Mouse (Mus musculus): ENCODE results near the gene Lin9. TPM values are rescaled to one million over a fixed set of nuclear protein-coding genes. Genes with fewer than 3 reads are reported as not detected.

The Lin9 gene
- polyA plus RNA-seq, 1 experiment from 2014 or later: 9.8 TPM

Other genes starting within 250 kb of the Lin9 start
- gene Stum, start 157.6 kb upstream of the Lin9 start, polyA plus RNA-seq (2015; fragmentation: Nextera tagmentation; extraction: Ambion mirVana): 0.06 and 0.10 TPM in 2 replicates
- gene Parp1, start 72.2 kb upstream of the Lin9 start, polyA plus RNA-seq (2015; fragmentation: Nextera tagmentation; extraction: Ambion mirVana): 54.5 and 62.7 TPM in 2 replicates
- gene Mixl1, start 55.9 kb downstream of the Lin9 start, polyA plus RNA-seq (2015; fragmentation: Nextera tagmentation; extraction: Ambion mirVana): 0.23 and 0.33 TPM in 2 replicates
- gene Acbd3, start 84.9 kb downstream of the Lin9 start, polyA plus RNA-seq (2015; fragmentation: Nextera tagmentation; extraction: Ambion mirVana): 7.6 and 8.3 TPM in 2 replicates
- 2,115 and 2,296 TPM in 2 replicates for gene H3f3a, start 172.8 kb downstream of the Lin9 start, polyA plus RNA-seq (2015; fragmentation: Nextera tagmentation; extraction: Ambion mirVana)
- gene Sde2, start 210.0 kb downstream of the Lin9 start, polyA plus RNA-seq (2015; fragmentation: Nextera tagmentation; extraction: Ambion mirVana): 21.8 and 22.4 TPM in 2 replicates